Mouse (Mus musculus) megakaryocyte, embryonic 14.5 days (primary cell): ENCODE data around the gene Gramd1a.

Experiments
- FLI1 ChIP-seq: IDR thresholded peaks from 2 replicates; pipeline ENCODE4 v1.6.1; 2012; ENCODE audit warnings: low read length, inconsistent platforms, mixed read lengths
- GATA1 ChIP-seq: IDR thresholded peaks from 3 replicates; pipeline ENCODE4 v1.6.1; 2012; ENCODE audit warnings: mixed read lengths, low read length, inconsistent platforms, borderline replicate concordance

DNA sequence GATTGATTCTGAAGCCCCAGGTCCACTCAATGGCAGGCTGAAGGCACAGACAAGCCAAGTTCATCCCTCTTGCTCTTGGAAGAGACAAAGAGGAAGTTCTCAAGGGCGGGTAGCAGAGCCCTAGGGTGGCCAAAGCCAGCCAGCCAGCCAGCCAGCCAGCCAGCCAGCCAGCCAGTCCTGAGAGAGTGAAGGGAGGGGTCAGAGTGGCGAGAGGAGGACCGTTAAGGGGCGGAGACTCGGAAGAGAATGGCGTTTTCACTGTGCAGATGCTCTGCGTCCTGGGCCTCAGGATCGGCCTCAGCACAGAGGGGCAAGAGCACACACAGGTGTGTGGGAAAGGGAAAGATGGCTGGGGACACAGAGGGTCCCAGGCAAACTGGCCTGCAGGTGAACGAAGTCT is 6.9 kb downstream of the Gramd1a start:
- no peak for TF ChIP-seq GATA1
- TF ChIP-seq FLI1: no peak
